Mouse (Mus musculus): Measurements from ENCODE around the gene Hist1h2bm. TPM values are rescaled to one million over a fixed set of nuclear protein-coding genes. Genes with fewer than 3 reads are reported as not detected.
"Not testable (repeated sequence)": the region's sequence is repeated elsewhere in the genome, so short reads cannot be mapped to it uniquely, and the experiment has no call there.

The Hist1h2bm gene
- polyA plus RNA-seq, 1 experiment = 7.1 TPM

DNA sequence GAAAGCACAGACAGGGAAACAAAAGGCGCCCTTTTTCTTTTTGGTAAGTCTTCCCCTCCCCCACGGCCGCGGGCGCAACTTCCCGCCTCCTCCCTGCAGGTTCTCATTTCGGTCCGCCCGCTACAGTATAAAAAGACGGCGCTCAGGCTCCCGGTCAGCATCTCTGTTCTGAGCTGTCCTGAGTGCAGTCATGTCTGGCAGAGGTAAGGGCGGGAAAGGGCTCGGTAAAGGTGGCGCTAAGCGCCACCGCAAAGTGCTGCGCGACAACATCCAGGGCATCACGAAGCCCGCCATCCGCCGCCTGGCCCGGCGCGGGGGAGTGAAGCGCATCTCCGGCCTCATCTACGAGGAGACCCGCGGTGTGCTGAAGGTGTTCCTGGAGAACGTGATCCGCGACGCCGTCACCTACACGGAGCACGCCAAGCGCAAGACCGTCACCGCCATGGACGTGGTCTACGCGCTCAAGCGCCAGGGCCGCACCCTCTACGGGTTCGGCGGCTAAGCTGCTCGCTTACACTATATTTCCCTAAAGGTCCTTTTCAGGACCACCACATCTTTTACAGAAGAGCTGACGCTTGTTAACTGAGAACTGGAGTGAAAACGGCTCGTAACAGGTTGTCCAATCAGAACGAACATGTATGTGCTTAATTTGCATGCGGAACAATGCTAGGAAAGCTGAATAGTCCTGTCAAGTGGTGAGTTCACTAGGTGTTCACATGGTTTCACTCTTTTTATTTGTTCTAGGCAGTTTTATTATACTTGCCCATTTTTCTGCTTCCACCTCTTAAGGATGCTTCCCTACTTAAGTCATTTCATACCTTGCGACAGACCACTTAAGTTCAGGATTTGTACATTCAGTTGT lies 13.3 kb downstream of the Hist1h2bm start, which contains the start of gene Hist1h4j:
Hist1h4j (plus strand) TSS at position 159 of the 862 bp plus-strand sequence.
- Histone ChIP-seq H3K27ac (ENCODE audit: insufficient read depth, low read depth, low read length) (peak within 1 kb of the TSS; percentile 59), H3K4me3 (ENCODE audit: low read depth, low read length) (peak within 1 kb of the TSS; percentile 61)
- H3K4me1 ChIP-seq (ENCODE audit: control insufficient read depth, insufficient read depth, insufficient read length, low read length); H3K27me3 ChIP-seq (ENCODE audit: control insufficient read depth, insufficient read depth, low read length); H3K36me3 ChIP-seq (ENCODE audit: control insufficient read depth, insufficient read depth, low read length): not testable (repeated sequence)
- peak; percentile 71; the same call in 1 of the 2 replicates for TF ChIP-seq POLR2A (IDR thresholded peaks at IDR 0.05; ENCODE audit: low read depth, low read length)
- under 1% methylated on average over 48 of the region's 56 CpGs for WGBS

DNA sequence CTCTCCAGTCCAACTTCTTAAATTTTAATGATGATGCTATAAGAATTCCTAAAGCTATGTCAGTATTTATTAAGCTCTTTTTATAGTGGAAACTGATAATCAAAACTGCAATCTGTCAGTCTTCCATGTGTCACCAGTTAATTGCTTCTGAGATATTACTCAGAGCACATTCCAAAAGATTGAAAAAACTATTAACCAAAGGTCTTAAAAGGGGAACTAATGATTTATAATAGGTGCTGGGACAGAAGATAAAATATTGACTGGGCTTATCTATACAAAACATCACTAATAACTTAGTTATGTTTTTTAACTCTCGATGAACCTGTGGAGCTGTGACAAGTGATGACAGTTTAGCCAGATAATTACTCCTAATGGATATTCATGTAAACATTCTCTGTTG lies 23.2 kb downstream of the Hist1h2bm start:
- no peaks in the 10 kb centered on the region; the same call in 1 of the 2 replicates for H3K36me3 ChIP-seq (ENCODE audit: control insufficient read depth, insufficient read depth, low read length)
- H3K27ac ChIP-seq (ENCODE audit: insufficient read depth, low read depth, low read length) = no peak overlapping the region
- H3K4me3 ChIP-seq (ENCODE audit: low read depth, low read length) = no peak overlapping the region
- H3K4me1 ChIP-seq (ENCODE audit: control insufficient read depth, insufficient read depth, insufficient read length, low read length) = peaks cover 3% of the 10 kb centered on the region; the same call in 1 of the 2 replicates
- TF ChIP-seq POLR2A (IDR thresholded peaks at IDR 0.05; ENCODE audit: low read depth, low read length) (no peak), CTCF (IDR thresholded peaks at IDR 0.05; ENCODE audit: extremely low read depth, insufficient read length, insufficient replicate concordance, low read depth, low read length) (no peak)
- H3K27me3 ChIP-seq (ENCODE audit: control insufficient read depth, insufficient read depth, low read length) = no peaks in the 10 kb centered on the region
- WGBS = 29% methylated on average over 1 of the region's 1 CpGs

DNA sequence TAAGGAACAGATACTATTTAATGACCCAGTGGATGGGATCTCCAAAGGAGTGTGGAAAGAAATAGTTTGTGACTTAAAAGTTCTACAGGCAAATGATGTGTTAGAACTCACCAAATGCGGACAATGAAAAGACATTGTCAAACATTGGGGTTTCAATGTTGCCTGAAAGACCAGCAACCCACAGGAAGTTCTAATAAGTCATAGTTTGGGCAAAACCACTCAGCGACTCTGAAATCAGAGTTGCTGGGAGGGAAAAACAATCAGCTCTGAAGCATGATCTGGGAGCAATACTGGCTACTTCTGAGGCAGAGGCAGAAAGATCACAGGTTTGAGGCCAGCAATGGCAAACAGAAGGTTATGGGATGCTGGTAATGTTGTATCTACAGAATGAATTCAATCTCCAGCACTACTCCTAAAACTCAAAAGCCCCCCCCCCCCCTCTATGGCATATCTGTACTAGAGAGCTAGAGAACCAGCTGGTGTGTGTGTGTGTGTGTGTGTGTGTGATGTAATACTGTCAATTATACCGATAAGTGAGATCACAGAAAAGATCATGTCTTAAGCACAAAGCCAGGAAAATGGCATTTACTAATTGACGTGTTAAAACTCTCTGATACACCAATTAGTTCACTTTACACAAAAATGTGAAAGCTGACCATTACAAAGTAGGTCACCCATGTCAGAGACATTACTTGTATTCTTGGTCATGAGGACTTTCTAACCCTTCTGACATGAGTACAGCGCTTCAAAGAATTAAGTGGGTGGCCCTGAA lies 27.7 kb downstream of the Hist1h2bm start:
- Histone ChIP-seq H3K27me3 (ENCODE audit: control insufficient read depth, insufficient read depth, low read length) (no peaks in the 10 kb centered on the region), H3K4me3 (ENCODE audit: low read depth, low read length) (peak overlapping the region; percentile 66), H3K4me1 (ENCODE audit: control insufficient read depth, insufficient read depth, insufficient read length, low read length) (peaks cover 3% of the 10 kb centered on the region; the same call in 1 of the 2 replicates), H3K27ac (ENCODE audit: insufficient read depth, low read depth, low read length) (peak overlapping the region; percentile 71), H3K36me3 (ENCODE audit: control insufficient read depth, insufficient read depth, low read length) (no peaks in the 10 kb centered on the region; the same call in 1 of the 2 replicates)
- TF ChIP-seq POLR2A (IDR thresholded peaks at IDR 0.05; ENCODE audit: low read depth, low read length) = no peak
- TF ChIP-seq CTCF (IDR thresholded peaks at IDR 0.05; ENCODE audit: extremely low read depth, insufficient read length, insufficient replicate concordance, low read depth, low read length) = no peak
- WGBS = 2% methylated on average over 5 of the region's 5 CpGs

DNA sequence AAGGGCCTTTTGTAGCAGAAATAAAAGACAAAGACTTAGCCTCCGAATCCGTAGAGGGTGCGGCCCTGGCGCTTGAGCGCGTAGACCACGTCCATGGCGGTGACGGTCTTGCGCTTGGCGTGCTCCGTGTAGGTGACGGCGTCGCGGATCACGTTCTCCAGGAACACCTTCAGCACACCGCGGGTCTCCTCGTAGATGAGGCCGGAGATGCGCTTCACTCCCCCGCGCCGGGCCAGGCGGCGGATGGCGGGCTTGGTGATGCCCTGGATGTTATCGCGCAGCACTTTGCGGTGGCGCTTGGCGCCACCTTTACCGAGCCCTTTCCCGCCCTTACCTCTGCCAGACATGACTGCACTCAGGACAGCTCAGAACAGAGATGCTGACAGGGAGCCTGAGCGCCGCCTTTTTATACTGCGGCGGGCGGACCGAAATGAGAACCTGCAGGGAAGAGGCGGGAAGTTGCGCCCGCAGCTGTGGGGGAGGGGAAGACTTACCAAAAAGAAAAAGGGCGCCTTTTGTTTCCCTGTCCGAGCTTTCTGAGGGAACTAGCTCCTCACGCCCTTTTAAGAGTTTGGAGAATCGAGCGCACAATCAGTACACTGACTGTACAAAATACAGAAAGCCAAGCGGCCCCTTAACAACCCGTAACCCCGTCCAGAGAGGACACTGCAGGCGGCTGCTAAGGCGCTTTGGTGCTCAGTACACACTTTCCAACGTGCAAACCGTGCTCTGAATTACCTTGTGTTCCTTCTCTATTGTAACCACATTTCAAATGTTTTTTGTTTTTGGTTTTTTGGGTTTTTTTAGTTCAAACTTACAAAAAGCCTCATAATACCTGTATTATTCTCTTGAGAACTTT lies 28.5 kb downstream of the Hist1h2bm start, which contains the start of gene Hist1h4k:
Hist1h4k (minus strand) TSS at position 347 of the 859 bp plus-strand sequence.
- WGBS = under 1% methylated on average over 54 of the region's 56 CpGs
- not testable (repeated sequence) for H3K4me1 ChIP-seq (ENCODE audit: control insufficient read depth, insufficient read depth, insufficient read length, low read length); H3K27me3 ChIP-seq (ENCODE audit: control insufficient read depth, insufficient read depth, low read length); H3K36me3 ChIP-seq (ENCODE audit: control insufficient read depth, insufficient read depth, low read length)
- TF ChIP-seq POLR2A (IDR thresholded peaks at IDR 0.05; ENCODE audit: low read depth, low read length) = peak; percentile 89
- peak within 1 kb of the TSS; percentile 66 for H3K4me3 ChIP-seq (ENCODE audit: low read depth, low read length)
- peak within 1 kb of the TSS; percentile 71 for H3K27ac ChIP-seq (ENCODE audit: insufficient read depth, low read depth, low read length)

DNA sequence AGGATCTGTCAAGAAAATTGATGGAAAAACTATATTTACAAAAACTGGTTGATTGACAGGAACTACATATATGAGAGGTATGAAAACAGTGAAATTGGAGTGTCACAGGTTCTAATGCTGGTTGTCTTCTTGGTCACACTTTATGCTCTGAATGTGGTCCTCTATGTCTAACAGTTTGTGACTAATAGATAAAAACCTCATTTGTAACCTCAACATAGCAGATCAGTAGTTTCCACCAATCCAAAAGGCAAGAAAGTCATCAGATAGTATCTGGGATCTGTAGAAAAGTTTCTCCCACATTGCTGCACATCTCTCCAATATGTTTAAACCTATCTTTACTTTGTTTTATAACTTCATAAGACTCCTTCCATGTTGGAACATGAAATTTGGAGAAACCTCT lies 29.6 kb downstream of the Hist1h2bm start:
- no peak overlapping the region for H3K4me3 ChIP-seq (ENCODE audit: low read depth, low read length)
- TF ChIP-seq CTCF (IDR thresholded peaks at IDR 0.05; ENCODE audit: extremely low read depth, insufficient read length, insufficient replicate concordance, low read depth, low read length) = no peak
- no peaks in the 10 kb centered on the region; the same call in 1 of the 2 replicates for H3K36me3 ChIP-seq (ENCODE audit: control insufficient read depth, insufficient read depth, low read length)
- H3K4me1 ChIP-seq (ENCODE audit: control insufficient read depth, insufficient read depth, insufficient read length, low read length) = peaks cover 3% of the 10 kb centered on the region; the same call in 1 of the 2 replicates
- H3K27me3 ChIP-seq (ENCODE audit: control insufficient read depth, insufficient read depth, low read length) = no peaks in the 10 kb centered on the region
- H3K27ac ChIP-seq (ENCODE audit: insufficient read depth, low read depth, low read length) = no peak overlapping the region

DNA sequence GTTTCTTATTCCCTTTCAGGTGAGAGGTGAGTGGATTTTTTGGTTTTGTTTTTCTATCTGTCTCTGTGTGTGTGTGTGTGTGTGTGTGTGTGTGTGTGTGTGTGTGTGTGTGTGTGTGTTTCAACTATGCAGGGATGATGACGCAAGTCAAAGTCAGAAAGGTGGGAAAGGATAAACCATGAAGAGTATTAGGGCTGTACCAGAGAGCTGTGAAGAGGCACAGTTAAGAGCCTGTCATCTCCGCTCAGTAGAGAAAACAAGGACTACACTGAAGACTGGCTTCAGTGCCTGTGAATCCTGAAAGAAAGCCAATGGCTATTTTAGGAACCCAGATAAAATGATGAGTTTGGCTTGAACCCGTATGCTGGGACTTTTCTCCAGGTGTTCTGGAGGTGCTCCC lies 30.0 kb downstream of the Hist1h2bm start:
- Histone ChIP-seq H3K36me3 (ENCODE audit: control insufficient read depth, insufficient read depth, low read length) (no peaks in the 10 kb centered on the region), H3K4me1 (ENCODE audit: control insufficient read depth, insufficient read depth, insufficient read length, low read length) (peaks cover 3% of the 10 kb centered on the region; the same call in 1 of the 2 replicates), H3K27ac (ENCODE audit: insufficient read depth, low read depth, low read length) (no peak overlapping the region), H3K27me3 (ENCODE audit: control insufficient read depth, insufficient read depth, low read length) (no peaks in the 10 kb centered on the region), H3K4me3 (ENCODE audit: low read depth, low read length) (no peak overlapping the region)
- TF ChIP-seq CTCF (IDR thresholded peaks at IDR 0.05; ENCODE audit: extremely low read depth, insufficient read length, insufficient replicate concordance, low read depth, low read length) (no peak), POLR2A (IDR thresholded peaks at IDR 0.05; ENCODE audit: low read depth, low read length) (no peak)
- WGBS = 74% methylated on average over 3 of the region's 3 CpGs

All from small intestine, adult 2 months (tissue).